Mouse (Mus musculus) cerebral cortex, adult 2 months (tissue): ENCODE data around the gene Hmcn2.

Source experiments
- WGBS: fragments of 180-500 bp; shearing (Covaris S2); methylation state at CpG from one replicate; pipeline ENCODE4 v1.1.7; 2018; 5-methylcytosine and 5-hydroxymethylcytosine counted together

The Hmcn2 gene

DNA sequence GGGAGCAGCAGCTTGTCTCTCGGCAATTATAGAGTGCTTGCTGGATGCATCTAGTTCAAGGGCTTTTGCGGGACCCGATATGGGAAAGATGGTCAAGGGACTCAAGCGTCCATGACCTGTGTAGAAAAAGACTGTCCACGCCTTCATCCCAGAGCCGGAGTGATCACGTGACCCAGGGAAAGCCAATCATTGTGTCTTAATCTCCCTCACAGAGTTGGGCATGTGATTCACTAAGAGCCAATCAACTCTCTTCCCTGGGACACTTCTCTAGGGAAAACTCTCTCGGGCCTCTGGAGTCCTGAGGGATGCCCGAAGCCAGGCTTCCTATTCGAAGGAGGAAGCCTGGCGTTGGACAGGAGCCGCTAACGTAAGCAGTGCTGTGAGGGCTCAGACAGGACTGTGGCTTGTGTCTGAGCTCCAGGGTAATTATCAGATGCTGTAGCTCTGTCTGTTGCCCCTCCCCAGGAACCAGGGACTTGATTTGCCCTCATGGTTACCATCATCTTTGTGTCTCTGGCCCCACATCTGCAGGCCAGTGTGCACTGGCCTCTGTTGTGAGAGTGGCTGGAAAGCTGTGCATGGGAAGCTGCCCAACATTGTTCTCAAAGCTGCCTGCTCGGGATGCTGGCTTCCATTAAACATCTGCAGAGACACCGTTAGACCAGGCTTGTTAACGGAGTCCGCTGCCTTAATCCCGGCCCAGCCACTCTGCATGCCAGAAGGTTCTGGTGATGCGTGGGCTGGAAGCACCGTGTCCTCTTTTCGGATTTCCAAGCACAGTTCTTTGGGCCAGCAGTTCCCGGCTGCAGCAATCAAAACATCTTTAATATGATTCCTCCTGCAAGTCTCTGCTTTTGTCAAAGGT is 9.2 kb upstream of the Hmcn2 start:
- WGBS, result 69% methylated on average over 22 of the region's 22 CpGs

DNA sequence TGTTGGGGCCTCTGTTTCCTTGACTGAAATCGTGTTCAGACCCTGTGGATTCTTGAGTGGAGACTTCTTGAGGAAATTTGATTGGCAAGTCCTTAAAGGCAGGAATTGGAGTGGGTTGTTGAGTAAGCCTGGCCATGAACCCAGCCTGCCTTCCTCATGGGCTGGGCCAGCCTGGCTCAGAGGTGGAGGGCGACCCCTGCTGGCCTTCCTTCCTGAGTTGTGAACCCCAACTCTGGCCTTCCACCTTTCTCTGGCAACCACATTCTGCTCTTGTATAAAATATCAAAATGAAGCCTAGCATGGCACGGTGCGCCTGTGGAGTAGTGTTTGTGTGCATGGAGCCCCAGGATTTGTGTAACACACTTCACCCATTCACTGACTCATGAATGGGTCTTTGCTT is 8.5 kb upstream of the Hmcn2 start:
- 50% methylated on average over 4 of the region's 4 CpGs for WGBS

DNA sequence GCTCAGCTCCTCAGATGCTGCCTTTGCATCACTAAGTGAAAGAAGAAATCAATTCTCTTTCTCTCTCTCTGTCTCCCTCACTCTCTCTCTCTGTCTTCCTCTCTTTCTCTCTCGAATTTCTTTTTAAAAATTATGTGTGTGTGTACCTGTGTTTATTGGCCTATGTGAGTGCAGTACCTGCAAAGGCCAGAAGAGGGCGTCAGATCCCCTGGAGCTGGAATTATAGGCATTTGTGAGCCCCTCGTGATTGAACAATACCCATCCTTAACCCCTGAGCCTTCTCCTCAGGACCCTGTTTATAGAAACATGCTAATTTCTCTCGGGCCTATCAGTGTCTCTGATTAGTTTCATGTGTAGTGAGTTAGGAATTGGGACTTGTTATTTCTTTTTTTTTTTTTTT is 6.0 kb upstream of the Hmcn2 start:
- 64% methylated on average over 4 of the region's 4 CpGs for WGBS

GRCm38 (mm10) chr2:31309549-31309948 is 4.7 kb upstream of the Hmcn2 start:
- 72% methylated on average over 15 of the region's 15 CpGs for WGBS

GRCm38 (mm10) chr2:31318162-31318561 is 3.9 kb downstream of the Hmcn2 start:
- WGBS, result 43% methylated on average over 2 of the region's 2 CpGs

DNA sequence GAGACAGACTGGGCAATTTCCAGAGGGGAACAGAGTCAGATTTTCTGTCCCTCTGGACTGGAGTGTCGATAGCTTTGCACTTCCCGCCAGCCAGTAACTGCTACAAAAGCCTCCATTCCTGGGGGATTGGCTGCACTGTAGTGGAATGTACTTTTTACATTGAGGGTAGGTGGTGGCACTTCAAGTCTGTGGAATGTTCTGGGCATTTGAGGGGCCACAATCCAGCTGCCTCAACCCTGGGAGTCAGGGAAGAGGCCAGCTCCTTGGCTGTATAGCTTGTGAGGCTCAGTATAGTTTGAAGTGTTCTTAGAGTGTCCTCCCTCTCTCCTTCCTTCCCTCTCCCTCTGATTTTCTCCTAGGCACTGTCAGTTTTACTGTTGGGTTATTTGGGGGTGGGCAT is 5.0 kb downstream of the Hmcn2 start:
- 73% methylated on average over 2 of the region's 2 CpGs for WGBS

DNA sequence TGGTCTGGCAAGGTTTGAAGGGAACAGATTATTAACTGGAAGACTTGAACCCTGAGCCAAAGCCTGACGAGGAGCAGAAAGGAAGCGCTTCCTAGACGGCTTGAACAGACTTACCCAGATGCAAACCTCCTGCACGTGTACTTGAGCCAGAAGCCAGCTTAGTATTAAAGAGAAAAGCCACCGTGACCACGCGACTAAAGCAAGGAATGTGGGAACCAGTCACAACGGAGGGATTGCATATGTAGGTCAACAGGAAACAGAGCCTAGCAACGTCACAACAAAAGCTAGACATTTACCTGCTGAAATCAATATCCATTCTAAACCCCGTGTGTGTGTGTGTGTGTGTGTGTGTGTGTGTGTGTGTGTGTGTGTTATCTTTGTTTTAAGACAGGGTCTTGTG is 13.0 kb downstream of the Hmcn2 start:
- WGBS, result 65% methylated on average over 10 of the region's 10 CpGs

DNA sequence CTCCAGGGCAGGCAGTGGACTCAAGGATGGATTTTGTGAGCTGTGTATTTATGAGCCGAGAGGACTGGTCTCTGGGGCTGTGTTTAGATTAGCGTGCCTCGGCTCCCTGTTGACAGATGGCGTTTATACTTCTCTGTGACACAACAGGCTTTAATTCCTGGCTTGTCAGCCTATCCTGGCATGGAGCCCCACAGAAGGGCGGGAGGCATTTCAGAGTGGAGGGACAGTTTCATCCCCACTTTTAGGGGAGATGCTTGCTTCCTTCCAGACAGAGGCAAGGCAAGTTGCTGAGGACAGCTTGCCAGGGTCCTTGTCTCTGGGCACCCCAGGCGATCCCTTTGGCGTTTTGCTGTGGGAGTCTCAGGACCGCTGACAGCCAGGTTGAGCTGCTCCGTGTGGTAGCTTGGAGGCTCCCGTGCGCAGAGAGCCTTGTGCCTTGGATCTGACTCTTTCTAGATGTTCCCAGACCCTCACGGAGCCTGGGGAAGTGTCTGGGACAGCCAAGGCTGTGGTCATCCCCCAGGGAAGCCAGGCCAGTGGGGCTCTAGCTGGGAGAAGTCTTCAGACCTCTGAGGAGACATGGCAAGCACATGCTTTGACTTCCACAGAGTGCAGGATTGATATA is 23.6 kb downstream of the Hmcn2 start:
- WGBS, result 43% methylated on average over 12 of the region's 12 CpGs

- WGBS, result 75% methylated on average over 9 of the region's 9 CpGs
Measured at GRCm38 (mm10) chr2:31339826-31340225, 25.6 kb downstream of the Hmcn2 start.

DNA sequence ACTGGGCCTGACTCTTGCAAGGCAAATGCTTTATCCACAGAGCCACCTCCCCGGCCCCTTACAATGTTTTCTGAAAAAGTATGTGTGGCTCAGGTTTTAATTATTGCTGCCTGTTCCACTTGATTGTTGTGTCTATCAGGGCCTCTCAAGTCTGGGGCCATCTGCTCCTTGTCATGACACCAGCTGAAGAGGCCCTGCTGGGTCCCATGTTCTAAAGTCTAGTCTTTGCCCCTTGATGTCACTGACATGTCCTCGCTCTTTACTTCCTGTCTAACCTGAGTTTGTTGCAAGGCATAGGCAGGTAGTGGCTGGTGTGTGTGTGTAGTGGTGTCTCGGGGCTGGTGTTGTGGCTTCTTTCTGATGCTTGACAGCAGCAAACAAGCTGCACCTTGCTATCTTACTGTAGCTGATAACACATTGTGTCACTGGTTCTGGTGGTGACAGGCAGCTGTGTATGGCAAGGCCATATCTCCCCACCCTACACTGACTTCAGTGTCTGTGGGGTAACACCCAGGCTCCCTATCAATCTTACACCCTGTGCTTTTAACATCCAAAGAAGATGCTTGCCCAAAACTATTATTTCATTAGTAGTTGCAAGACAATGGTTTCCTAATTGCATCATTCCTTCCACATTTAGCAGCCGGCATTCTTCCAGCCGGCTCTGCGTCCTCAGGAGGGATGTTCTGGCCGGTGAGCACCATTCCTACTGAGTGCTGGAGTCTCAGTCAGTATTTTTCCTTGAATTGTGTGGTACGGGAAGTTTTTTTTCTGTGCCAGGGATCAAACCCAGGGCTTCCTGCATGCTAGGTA is 27.7 kb downstream of the Hmcn2 start:
- WGBS, result 77% methylated on average over 8 of the region's 8 CpGs

GRCm38 (mm10) chr2:31346096-31346495 is 31.9 kb downstream of the Hmcn2 start:
- 60% methylated on average over 12 of the region's 12 CpGs for WGBS

DNA sequence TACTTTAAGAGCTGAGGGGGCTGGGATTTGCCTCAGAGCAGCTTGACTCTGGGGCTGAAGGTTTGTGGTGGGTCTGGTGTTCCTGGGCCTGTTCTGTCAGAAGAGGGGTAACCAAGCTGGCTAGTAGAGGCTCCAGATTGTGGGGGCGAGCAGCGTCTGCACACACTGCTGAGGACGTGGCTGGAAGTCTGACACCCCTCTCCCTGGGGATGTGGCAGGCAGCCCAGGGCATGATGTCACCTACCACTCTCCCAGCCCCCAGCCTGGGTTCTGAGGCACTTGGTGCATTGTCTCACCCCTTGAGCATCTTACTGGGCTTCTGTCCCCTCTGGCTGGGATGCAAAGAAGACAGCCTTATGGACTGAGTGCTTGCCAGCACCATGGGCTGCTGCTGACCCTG is 34.2 kb downstream of the Hmcn2 start:
- WGBS, result 22% methylated on average over 3 of the region's 3 CpGs

DNA sequence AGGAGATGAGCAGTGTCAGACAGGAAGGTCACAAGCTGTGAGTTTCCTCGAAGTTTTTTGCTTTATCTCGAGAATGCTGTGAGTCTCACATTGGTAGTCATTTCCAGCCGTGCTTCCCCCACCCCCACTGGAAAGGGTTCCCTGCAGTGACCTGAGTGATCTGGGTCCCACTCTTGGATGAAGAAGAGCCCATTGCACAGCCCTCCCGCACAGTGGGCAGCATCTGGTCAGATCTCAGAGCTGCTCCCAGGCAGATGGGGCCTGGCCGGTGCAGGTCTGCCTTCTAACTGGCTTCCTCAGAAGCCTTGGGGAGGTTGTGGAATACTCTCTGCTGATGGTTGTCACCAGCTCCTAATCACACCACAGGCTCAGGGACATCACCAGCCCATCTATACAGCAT is 34.6 kb downstream of the Hmcn2 start:
- WGBS, result 61% methylated on average over 5 of the region's 5 CpGs

DNA sequence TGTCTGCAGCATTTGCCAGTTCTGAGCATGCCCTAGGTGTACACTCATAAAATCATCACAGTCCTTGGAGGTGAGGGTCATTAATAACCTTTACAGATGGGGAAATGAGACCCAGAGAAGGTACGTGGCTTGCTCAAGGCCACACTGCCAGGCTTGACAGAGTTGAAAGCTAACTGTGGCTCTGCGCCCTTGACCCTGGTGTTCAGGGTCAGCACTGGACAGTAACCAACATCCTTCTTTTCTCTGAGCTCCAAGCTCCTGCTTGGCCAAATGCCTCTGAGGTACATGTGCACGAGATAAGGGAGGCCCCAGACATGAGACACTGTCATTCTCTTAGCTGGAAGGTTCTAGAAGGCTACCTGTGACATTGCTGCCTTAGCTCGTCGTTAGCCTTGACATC is 42.6 kb downstream of the Hmcn2 start:
- WGBS, result 89% methylated on average over 5 of the region's 5 CpGs

DNA sequence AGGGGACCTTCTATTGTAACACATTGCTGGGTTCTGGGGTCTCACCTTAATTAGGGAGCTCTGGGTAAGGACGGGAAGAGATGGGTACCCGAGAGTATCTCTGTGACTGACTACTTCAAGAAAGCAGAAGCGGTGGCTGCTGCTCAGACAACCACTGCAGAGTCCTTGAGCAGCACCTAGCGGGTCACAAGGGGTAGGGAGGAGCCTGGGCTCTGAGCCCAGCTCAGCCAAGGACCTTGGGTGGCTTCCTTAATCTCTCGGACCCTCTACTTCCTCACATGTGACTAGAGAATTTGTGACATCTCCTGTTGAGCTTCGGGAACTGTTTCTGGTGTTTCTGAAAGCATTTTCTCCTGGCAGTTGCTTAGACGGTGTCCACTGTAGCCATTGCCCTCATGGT is 45.1 kb downstream of the Hmcn2 start:
- WGBS, result 81% methylated on average over 7 of the region's 7 CpGs

GRCm38 (mm10) chr2:31367186-31367585 is 53.0 kb downstream of the Hmcn2 start:
- WGBS, result 73% methylated on average over 7 of the region's 7 CpGs

DNA sequence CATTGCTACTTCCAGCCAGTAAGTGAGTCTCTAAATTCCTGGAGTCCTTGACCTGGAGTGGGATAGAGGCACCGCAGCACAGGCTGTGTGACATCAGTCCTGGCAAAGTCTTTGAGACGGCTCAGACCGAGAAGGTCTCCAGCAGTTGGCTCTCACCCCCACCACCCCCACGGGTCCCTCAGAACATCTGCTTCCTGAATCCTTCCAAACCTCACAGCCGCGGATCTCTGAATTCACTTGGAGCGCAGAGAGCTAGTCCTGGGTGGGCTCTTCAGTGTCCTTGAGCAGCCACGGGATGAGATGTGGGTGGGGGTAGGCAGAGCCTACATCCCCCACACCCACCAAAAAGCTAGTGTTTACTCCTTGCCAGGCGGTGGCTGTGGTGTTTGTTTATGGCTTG is 57.2 kb downstream of the Hmcn2 start:
- 71% methylated on average over 9 of the region's 9 CpGs for WGBS

- WGBS, result 100% methylated on average over 4 of the region's 4 CpGs
Measured at GRCm38 (mm10) chr2:31372186-31372585, 58.0 kb downstream of the Hmcn2 start.

GRCm38 (mm10) chr2:31374415-31374814 is 60.2 kb downstream of the Hmcn2 start:
- 71% methylated on average over 1 of the region's 1 CpGs for WGBS

DNA sequence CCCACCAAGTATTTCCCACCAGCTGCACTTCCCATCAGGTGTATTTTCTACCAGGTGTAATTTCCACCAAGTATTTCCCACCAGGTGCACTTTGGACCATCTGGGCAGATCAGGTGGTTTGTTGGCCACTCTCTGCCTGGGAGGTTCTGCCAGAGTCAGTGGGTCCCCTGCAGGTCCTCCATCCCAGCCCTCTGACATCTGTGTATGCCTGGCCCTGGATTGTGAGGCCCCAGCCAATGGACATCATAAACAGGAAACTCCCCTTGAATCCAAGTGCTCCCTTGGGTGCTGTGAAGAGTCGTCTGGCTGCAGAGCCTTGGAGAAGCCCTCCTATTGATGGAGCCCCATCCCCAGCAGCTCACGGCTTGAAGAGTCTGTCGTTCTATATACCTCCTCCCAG is 61.8 kb downstream of the Hmcn2 start:
- 63% methylated on average over 3 of the region's 3 CpGs for WGBS

GRCm38 (mm10) chr2:31377481-31377880 is 63.3 kb downstream of the Hmcn2 start:
- WGBS, result 74% methylated on average over 2 of the region's 2 CpGs

DNA sequence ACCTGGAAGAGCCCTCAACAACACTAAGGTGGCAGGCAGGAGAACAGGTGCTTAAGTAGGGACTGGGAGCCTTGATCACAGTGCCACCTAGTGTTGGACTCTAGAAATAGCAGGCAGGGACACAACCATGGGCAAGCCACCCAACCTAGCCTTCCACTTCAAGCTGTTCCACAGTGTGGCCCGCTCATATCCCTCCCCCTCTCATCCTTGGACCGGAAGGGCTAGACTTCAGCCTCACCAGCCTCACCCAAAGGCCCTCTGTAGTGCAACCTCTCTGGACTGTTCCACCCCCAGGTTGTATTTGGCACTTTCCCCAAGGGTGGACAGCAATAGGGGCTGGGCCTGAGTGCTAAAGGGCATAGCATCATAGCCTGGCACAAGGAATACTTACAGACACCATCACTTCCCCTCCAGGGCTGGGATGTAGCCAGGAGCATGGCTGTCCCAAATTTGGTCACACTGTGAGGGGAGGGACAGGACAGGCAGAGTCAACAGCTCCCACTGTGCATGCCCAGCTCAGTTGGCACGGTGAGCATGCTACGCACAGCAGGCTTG is 67.2 kb downstream of the Hmcn2 start:
- WGBS, result 35% methylated on average over 4 of the region's 4 CpGs
